Mouse (Mus musculus) myocyte (in vitro differentiated cells): ENCODE results near the gene Olfr328.

Experiments used
- CEBPB ChIP-seq: IDR thresholded peaks from 2 replicates; pipeline ENCODE4 v1.6.1; 2011; ENCODE audit warnings: mild to moderate bottlenecking, moderate library complexity; ENCODE audit not compliant: poor library complexity, insufficient read depth, severe bottlenecking
- E2F4 ChIP-seq: IDR thresholded peaks from one replicate; pipeline ENCODE4 v1.6.1; 2011; ENCODE audit warnings: mild to moderate bottlenecking, control low read depth, moderate library complexity; ENCODE audit not compliant: insufficient read depth
- MAX ChIP-seq: IDR thresholded peaks from one replicate; pipeline ENCODE4 v1.6.1; 2011; ENCODE audit warnings: low read depth, mild to moderate bottlenecking, control low read depth
- MYOG ChIP-seq, 3 experiments: IDR thresholded peaks; one replicate each; pipeline ENCODE4 v1.6.1; 2011; ENCODE audit warnings: control low read depth in 2 of 3, low read depth in 2 of 3, mild to moderate bottlenecking in 2 of 3; ENCODE audit not compliant: insufficient read length in 2 of 3, control insufficient read depth in 1 of 3, insufficient read depth in 1 of 3
- POLR2A ChIP-seq: IDR thresholded peaks from one replicate; pipeline ENCODE4 v1.6.1; 2011; ENCODE audit warnings: low read depth, mild to moderate bottlenecking, control low read depth, moderate library complexity; ENCODE audit not compliant: insufficient read length
- POLR2AphosphoS2 ChIP-seq: IDR thresholded peaks from one replicate; pipeline ENCODE4 v1.6.1; 2011; ENCODE audit warnings: low read depth, control low read depth; ENCODE audit not compliant: insufficient read length
- SRF ChIP-seq: IDR thresholded peaks from one replicate; pipeline ENCODE4 v1.6.1; 2011; ENCODE audit warnings: low read depth; ENCODE audit not compliant: control insufficient read depth, insufficient read length
- TCF12 ChIP-seq: IDR thresholded peaks from one replicate; pipeline ENCODE4 v1.6.1; 2011; ENCODE audit warnings: mild to moderate bottlenecking, control low read depth; ENCODE audit not compliant: poor library complexity, insufficient read depth, severe bottlenecking
- TCF3 ChIP-seq: IDR thresholded peaks from one replicate; pipeline ENCODE4 v1.6.1; 2011; ENCODE audit warnings: low read depth, control low read depth; ENCODE audit not compliant: insufficient read length
- USF1 ChIP-seq: IDR thresholded peaks from one replicate; pipeline ENCODE4 v1.6.1; 2011; ENCODE audit warnings: low read depth, mild to moderate bottlenecking, control low read depth, moderate library complexity

- TF ChIP-seq POLR2AphosphoS2 (no peak), CEBPB (no peak), POLR2A (no peak), USF1 (no peak), MYOG (IDR thresholded peaks at IDR 0.05; ENCODE audit: control insufficient read depth in 1 of 3, insufficient read depth in 1 of 3, insufficient read length in 2 of 3, low read depth in 2 of 3) (no peak), SRF (no peak), MAX (no peak), E2F4 (no peak), TCF12 (no peak), TCF3 (no peak)
Measured at GRCm38 (mm10) chr11:58587898-58588348, 32.5 kb upstream of the Olfr328 start.
